Mouse (Mus musculus) intestine, embryonic 14.5 days (tissue): ENCODE data around the gene Nab1. TPM values are rescaled to one million over a fixed set of nuclear protein-coding genes. Genes with fewer than 3 reads are reported as not detected.

ENCODE experiments used
- ATAC-seq: fragments of 200-750 bp; cut with Nextera tagmentation; replicated peaks from 2 replicates; pipeline ENCODE4 v1.8.0; 2017; ENCODE audit warnings: low read depth, moderate number of reproducible peaks, moderate TSS enrichment, moderate library complexity; ENCODE audit not compliant: low FRiP score, low TSS enrichment
- DNase-seq: peaks from one replicate; pipeline ENCODE4 v3.0.0-alpha.2; 2018; ENCODE audit warnings: low spot score
- H3K27ac ChIP-seq: fragments of 300-500 bp; sonication (generic); 2 replicates; pipeline ENCODE4 v1.5.1; 2014; ENCODE audit warnings: low read depth, mild to moderate bottlenecking, control low read depth
- H3K27me3 ChIP-seq: fragments of 300-500 bp; sonication (generic); replicated peaks from 2 replicates; pipeline ENCODE4 v1.6.1; 2014; ENCODE audit warnings: low read length, control low read depth; ENCODE audit not compliant: control insufficient read depth, insufficient read depth
- H3K36me3 ChIP-seq: fragments of 300-500 bp; sonication (generic); 2 replicates; pipeline ENCODE4 v1.6.1; 2014; ENCODE audit warnings: low read length, control low read depth; ENCODE audit not compliant: control insufficient read depth, insufficient read depth
- H3K4me1 ChIP-seq: fragments of 300-500 bp; sonication (generic); replicated peaks from 2 replicates; pipeline ENCODE4 v1.6.1; 2014; ENCODE audit warnings: low read length, control low read depth, mixed read lengths; ENCODE audit not compliant: control insufficient read depth, insufficient read depth
- H3K4me2 ChIP-seq: fragments of 300-500 bp; sonication (generic); 2 replicates; pipeline ENCODE4 v1.6.1; 2014; ENCODE audit warnings: low read length
- H3K4me3 ChIP-seq: fragments of 300-500 bp; sonication (generic); 2 replicates; pipeline ENCODE4 v1.5.1; 2014; ENCODE audit warnings: low read depth, low read length, control low read depth, mixed read lengths
- H3K9ac ChIP-seq: fragments of 300-500 bp; sonication (generic); 2 replicates; pipeline ENCODE4 v1.6.1; 2014; ENCODE audit warnings: mild to moderate bottlenecking, low read length
- H3K9me3 ChIP-seq: fragments of 300-500 bp; sonication (generic); 2 replicates; pipeline ENCODE4 v1.6.1; 2016; ENCODE audit warnings: low read length, control low read depth; ENCODE audit not compliant: control insufficient read depth
- WGBS: fragments of 180-500 bp; shearing (Covaris S2); extraction: QIAGEN DNeasy Blood & Tissue Kit; methylation state at CpG from one replicate; pipeline ENCODE4 v1.1.7; 2014; 5-methylcytosine and 5-hydroxymethylcytosine counted together
- polyA plus RNA-seq: library from polyadenylated mRNA; unstranded; fragments of >200 nt; fragmentation: Nextera tagmentation; extraction: Ambion mirVana; gene quantifications from 2 replicates; pipeline ENCODE4 v1.2.1, GENCODE M21; 2014

Nab1 gene
- polyA plus RNA-seq, 1 experiment from 2014 or later = 11.1 TPM

DNA sequence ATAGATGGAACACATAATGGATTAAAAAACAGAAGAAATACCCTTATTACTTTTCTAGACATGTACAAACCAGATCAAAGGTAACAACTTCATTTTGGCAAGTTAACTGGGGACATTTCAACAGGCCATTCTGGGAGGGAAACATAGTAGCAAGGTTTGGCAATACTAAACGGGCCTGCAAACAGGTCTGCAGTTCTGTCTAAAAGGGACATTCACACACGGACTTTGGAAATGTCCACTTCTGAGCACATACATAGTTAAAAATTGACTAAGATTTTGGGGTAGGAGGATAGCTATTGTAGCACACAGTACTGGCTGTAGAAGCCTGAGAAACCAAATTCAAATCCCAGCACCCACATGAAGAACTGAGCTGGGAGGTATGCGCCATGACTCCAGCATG, 34.6 kb downstream of the Nab1 start:
- H3K9ac ChIP-seq = no peak overlapping the region
- DNase-seq (no peak), ATAC-seq (no peak)
- no peaks in the 10 kb centered on the region for H3K27me3 ChIP-seq
- no peak overlapping the region for H3K4me3 ChIP-seq
- H3K4me1 ChIP-seq = no peaks in the 10 kb centered on the region
- no peak overlapping the region for H3K27ac ChIP-seq
- WGBS = 82% methylated on average over 3 of the region's 3 CpGs
- H3K4me2 ChIP-seq = no peak overlapping the region
- H3K9me3 ChIP-seq = no peaks in the 10 kb centered on the region
- H3K36me3 ChIP-seq = peaks cover 6% of the 10 kb centered on the region

DNA sequence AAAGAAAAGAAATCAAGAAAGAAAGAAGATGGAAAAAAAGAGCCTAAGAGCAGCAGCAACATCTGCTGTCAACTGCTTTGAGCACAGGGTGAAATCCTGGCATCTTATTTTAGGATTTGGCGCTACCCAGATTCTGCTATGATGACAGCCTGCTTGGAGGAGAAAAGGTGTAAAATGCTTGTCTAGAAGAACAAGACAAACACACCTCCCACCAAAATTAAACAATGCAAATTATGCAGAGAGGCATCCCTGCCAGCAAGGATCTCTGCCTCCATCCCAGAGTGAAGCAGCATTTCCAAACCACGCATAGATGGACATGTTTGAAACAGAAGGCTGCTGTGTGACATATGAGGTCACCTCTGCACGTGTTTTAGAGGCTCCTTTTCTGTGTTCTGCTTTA, 35.2 kb downstream of the Nab1 start:
- Histone ChIP-seq H3K4me1 (no peaks in the 10 kb centered on the region), H3K9ac (no peak overlapping the region), H3K36me3 (peaks cover 6% of the 10 kb centered on the region), H3K9me3 (no peaks in the 10 kb centered on the region), H3K4me2 (no peak overlapping the region), H3K27me3 (no peaks in the 10 kb centered on the region), H3K27ac (no peak overlapping the region), H3K4me3 (no peak overlapping the region)
- no peak for ATAC-seq
- WGBS = 83% methylated on average over 3 of the region's 3 CpGs
- DNase-seq = no peak

DNA sequence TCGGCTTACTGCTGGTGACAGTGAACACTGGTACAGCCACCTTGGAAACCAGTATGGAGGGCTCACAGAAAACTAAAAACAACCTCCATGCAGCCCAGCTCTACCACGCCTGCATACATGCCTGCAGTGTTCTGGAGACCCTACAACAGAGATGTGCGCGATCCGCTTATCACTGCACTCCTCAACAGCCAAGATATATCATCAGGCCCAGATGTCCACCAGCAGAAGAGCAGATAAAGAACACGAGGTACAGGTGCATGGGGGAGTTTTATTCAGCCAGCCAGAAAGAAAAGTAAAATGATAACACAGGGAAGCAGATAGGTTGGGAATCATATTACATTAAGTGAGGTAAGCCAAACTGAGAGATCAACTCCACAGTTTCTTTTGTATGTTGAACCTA, 37.2 kb downstream of the Nab1 start:
- ATAC-seq (no peak), DNase-seq (no peak)
- Histone ChIP-seq H3K9me3 (no peaks in the 10 kb centered on the region), H3K4me1 (no peaks in the 10 kb centered on the region), H3K4me3 (no peak overlapping the region), H3K36me3 (peaks cover 6% of the 10 kb centered on the region), H3K27ac (no peak overlapping the region), H3K4me2 (no peak overlapping the region), H3K27me3 (no peaks in the 10 kb centered on the region), H3K9ac (no peak overlapping the region)
- 77% methylated on average over 6 of the region's 6 CpGs for WGBS

DNA sequence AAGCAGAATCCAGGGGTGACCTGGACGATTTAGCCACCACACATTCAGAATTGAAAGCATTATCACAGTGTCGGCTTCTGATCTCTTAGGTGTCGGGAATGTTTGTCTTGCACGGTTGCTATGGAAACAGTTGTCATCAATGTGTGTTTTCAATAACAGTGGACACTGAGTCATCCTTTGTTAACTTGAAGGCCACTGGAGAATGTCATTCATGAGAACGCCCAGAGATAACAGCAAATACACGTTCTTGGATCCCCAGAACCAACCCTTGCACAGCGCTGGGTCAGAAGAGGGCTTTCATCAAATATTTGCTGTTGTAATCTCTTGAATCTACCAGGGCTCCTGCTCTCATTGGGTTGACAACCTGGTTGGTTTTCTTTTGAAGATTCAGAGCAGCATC, 43.9 kb downstream of the Nab1 start:
- ATAC-seq = no peak
- no peak for DNase-seq
- H3K4me3 ChIP-seq = no peak overlapping the region
- H3K4me2 ChIP-seq = no peak overlapping the region
- 66% methylated on average over 7 of the region's 7 CpGs for WGBS
- no peaks in the 10 kb centered on the region for H3K36me3 ChIP-seq
- H3K4me1 ChIP-seq = no peaks in the 10 kb centered on the region
- no peaks in the 10 kb centered on the region for H3K9me3 ChIP-seq
- H3K27ac ChIP-seq = no peak overlapping the region
- H3K27me3 ChIP-seq = no peaks in the 10 kb centered on the region
- H3K9ac ChIP-seq = no peak overlapping the region

GRCm38 (mm10) chr1:52454509-52455001, 45.9 kb downstream of the Nab1 start:
- no peaks in the 10 kb centered on the region for H3K36me3 ChIP-seq
- H3K4me1 ChIP-seq = no peaks in the 10 kb centered on the region
- no peak for DNase-seq
- no peak overlapping the region for H3K27ac ChIP-seq
- no peak overlapping the region for H3K4me2 ChIP-seq
- WGBS = 85% methylated on average over 3 of the region's 3 CpGs
- no peaks in the 10 kb centered on the region for H3K27me3 ChIP-seq
- H3K4me3 ChIP-seq = no peak overlapping the region
- no peaks in the 10 kb centered on the region for H3K9me3 ChIP-seq
- no peak overlapping the region for H3K9ac ChIP-seq
- ATAC-seq = no peak

DNA sequence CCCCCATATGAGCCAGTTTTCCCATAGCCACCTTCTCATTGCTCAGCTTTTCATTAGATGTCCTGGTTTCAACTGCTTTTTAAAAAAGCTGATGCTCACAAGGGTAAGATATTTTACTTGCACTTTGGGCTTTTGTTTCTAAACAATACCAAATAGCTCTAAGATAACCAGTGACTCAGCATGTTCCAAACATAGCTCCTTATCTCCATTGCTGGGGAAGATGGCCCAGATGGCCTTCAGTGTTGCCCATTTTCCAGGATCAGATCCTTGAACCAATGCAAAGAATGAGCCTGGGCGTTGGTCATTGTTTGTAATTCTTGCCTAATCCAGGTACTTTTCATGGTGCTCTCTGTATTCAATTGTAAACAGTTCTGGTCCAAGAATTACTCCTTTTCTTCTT, 49.1 kb downstream of the Nab1 start:
- 56% methylated on average over 1 of the region's 1 CpGs for WGBS
- Histone ChIP-seq H3K4me2 (no peak overlapping the region), H3K9ac (no peak overlapping the region), H3K27ac (no peak overlapping the region), H3K27me3 (no peaks in the 10 kb centered on the region), H3K4me1 (no peaks in the 10 kb centered on the region), H3K36me3 (no peaks in the 10 kb centered on the region), H3K9me3 (no peaks in the 10 kb centered on the region), H3K4me3 (no peak overlapping the region)
- ATAC-seq (no peak), DNase-seq (no peak)

DNA sequence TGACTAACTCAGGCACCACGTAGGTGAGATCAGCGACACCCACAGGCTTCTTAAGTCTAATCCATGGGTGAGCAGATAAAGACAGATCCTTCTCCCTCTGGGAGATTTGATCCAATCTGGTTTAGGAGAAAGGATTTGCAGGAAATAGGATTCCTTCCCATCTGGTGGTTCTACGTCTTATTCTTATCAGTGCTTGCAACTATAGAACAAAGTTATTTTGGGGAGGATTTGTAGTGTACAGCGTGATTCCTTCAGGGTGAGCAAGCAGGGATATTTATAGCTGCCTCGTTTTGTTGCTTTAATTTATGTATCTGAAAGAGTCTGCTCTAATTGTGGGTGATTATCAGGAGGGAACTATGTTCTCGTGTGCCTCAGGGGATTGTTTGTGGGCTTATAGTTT, 64.6 kb downstream of the Nab1 start:
- DNase-seq = no peak

DNA sequence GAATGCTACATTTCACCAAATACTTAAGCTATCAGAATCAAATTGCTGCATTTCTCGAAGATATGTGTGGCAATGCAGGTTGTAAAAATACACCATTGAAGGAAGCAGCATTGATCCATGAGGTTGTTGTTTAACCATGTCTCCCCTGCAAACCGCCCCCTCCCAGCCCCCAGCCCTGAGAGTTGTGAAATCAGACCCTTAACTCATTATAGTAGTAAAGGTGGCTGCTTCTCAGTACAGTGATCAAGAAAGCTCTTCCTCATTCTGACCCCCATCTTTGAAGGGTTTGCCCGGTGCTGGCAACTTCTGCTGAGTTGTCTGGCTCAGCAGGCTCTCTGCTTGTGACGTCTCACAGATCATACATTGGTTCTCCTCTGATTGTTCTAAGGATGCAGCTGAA, 66.4 kb downstream of the Nab1 start:
- Histone ChIP-seq H3K9ac (no peak overlapping the region), H3K27ac (no peak overlapping the region), H3K9me3 (no peaks in the 10 kb centered on the region), H3K27me3 (no peaks in the 10 kb centered on the region), H3K36me3 (no peaks in the 10 kb centered on the region), H3K4me3 (no peak overlapping the region), H3K4me2 (no peak overlapping the region), H3K4me1 (no peaks in the 10 kb centered on the region)
- DNase-seq (no peak), ATAC-seq (no peak)
- 65% methylated on average over 4 of the region's 4 CpGs for WGBS

More for the DNA sequence above, 64.6 kb downstream of the Nab1 start:
- no peak for ATAC-seq
- H3K9ac ChIP-seq = no peak overlapping the region
- no peaks in the 10 kb centered on the region for H3K36me3 ChIP-seq
- no peak overlapping the region for H3K27ac ChIP-seq
- H3K4me3 ChIP-seq = no peak overlapping the region
- H3K4me1 ChIP-seq = no peaks in the 10 kb centered on the region
- WGBS = 63% methylated on average over 6 of the region's 6 CpGs
- H3K9me3 ChIP-seq = no peaks in the 10 kb centered on the region
- H3K4me2 ChIP-seq = no peak overlapping the region
- no peaks in the 10 kb centered on the region for H3K27me3 ChIP-seq

- H3K4me3 ChIP-seq = no peak overlapping the region
- H3K36me3 ChIP-seq = no peaks in the 10 kb centered on the region
- 84% methylated on average over 8 of the region's 8 CpGs for WGBS
- no peak overlapping the region for H3K9ac ChIP-seq
- H3K27ac ChIP-seq = no peak overlapping the region
- DNase-seq (no peak), ATAC-seq (no peak)
- no peaks in the 10 kb centered on the region for H3K4me1 ChIP-seq
- H3K9me3 ChIP-seq = no peaks in the 10 kb centered on the region
- no peaks in the 10 kb centered on the region for H3K27me3 ChIP-seq
- no peak overlapping the region for H3K4me2 ChIP-seq
Measured at GRCm38 (mm10) chr1:52431806-52432205, 68.7 kb downstream of the Nab1 start.
